Mouse (Mus musculus) kidney, postnatal 0 days (tissue): ENCODE data around the gene Zfp687. TPM values are rescaled to one million over a fixed set of nuclear protein-coding genes. Genes with fewer than 3 reads are reported as not detected.

Experiments used
- ATAC-seq: fragments of 200-750 bp; cut with Nextera tagmentation; replicated peaks from 2 replicates; pipeline ENCODE4 v1.8.0; 2017; ENCODE audit warnings: low read depth, moderate number of reproducible peaks, moderate TSS enrichment, moderate library complexity; ENCODE audit not compliant: low FRiP score
- DNase-seq: peaks from one replicate; pipeline ENCODE4 v3.0.0-alpha.2; 2016; ENCODE audit warnings: low spot score
- H3K27ac ChIP-seq: fragments of 300-500 bp; sonication (generic); 2 replicates; pipeline ENCODE4 v1.5.1; 2014; ENCODE audit warnings: mild to moderate bottlenecking
- H3K27me3 ChIP-seq: fragments of 300-500 bp; sonication (generic); 2 replicates; pipeline ENCODE4 v1.6.1; 2014; ENCODE audit warnings: low read length, mixed read lengths; ENCODE audit not compliant: insufficient read depth
- H3K36me3 ChIP-seq: fragments of 300-500 bp; sonication (generic); 2 replicates; pipeline ENCODE4 v1.6.1; 2014; ENCODE audit warnings: low read length, mixed read lengths; ENCODE audit not compliant: insufficient read depth
- H3K4me1 ChIP-seq: fragments of 300-500 bp; sonication (generic); replicated peaks from 2 replicates; pipeline ENCODE4 v1.6.1; 2014; ENCODE audit warnings: antibody characterized with exemption, low read length, mixed read lengths; ENCODE audit not compliant: insufficient read depth
- H3K4me2 ChIP-seq: fragments of 300-500 bp; sonication (generic); 2 replicates; pipeline ENCODE4 v1.6.1; 2014; ENCODE audit warnings: mild to moderate bottlenecking, low read length, moderate library complexity, mixed read lengths
- H3K4me3 ChIP-seq: fragments of 300-500 bp; sonication (generic); replicated peaks from 2 replicates; pipeline ENCODE4 v1.5.1; 2014; ENCODE audit warnings: low read depth, low read length
- H3K9ac ChIP-seq: fragments of 300-500 bp; sonication (generic); 2 replicates; pipeline ENCODE4 v1.6.1; 2014; ENCODE audit warnings: low read depth, low read length
- H3K9me3 ChIP-seq: fragments of 300-500 bp; sonication (generic); replicated peaks from 2 replicates; pipeline ENCODE4 v1.6.1; 2016; ENCODE audit warnings: low read length, inconsistent platforms, mixed read lengths
- CTCF ChIP-seq: IDR thresholded peaks from 2 replicates; pipeline ENCODE4 v1.5.1; 2016; ENCODE audit warnings: antibody characterized with exemption, low read depth, mild to moderate bottlenecking, moderate library complexity
- WGBS: fragments of 180-500 bp; shearing (Covaris S2); extraction: QIAGEN DNeasy Blood & Tissue Kit; methylation state at CpG from one replicate; pipeline ENCODE4 v1.1.7; 2014; 5-methylcytosine and 5-hydroxymethylcytosine counted together
- polyA plus RNA-seq: library from polyadenylated mRNA; unstranded; fragments of >200 nt; fragmentation: Nextera tagmentation; extraction: Ambion mirVana; gene quantifications from 2 replicates; pipeline ENCODE4 v1.2.1, GENCODE M21; 2015

Zfp687 gene
- polyA plus RNA-seq, 1 experiment from 2014 or later = 20.0 TPM

- H3K4me3 ChIP-seq = no peak overlapping the region
- no peak overlapping the region for H3K9ac ChIP-seq
- no peaks in the 10 kb centered on the region for H3K27me3 ChIP-seq
- DNase-seq = peak; percentile 79
- no peak overlapping the region for H3K4me2 ChIP-seq
- no peaks in the 10 kb centered on the region for H3K9me3 ChIP-seq
- TF ChIP-seq CTCF = peak; percentile 82
- no peaks in the 10 kb centered on the region for H3K36me3 ChIP-seq
- ATAC-seq = no peak
- H3K4me1 ChIP-seq = no peaks in the 10 kb centered on the region
- WGBS = 50% methylated on average over 1 of the region's 1 CpGs
- no peak overlapping the region for H3K27ac ChIP-seq
Observed at GRCm38 (mm10) chr3:95052959-95053358, 37.7 kb upstream of the Zfp687 start.

- no peaks in the 10 kb centered on the region for H3K9me3 ChIP-seq
- no peak overlapping the region for H3K4me2 ChIP-seq
- no peak overlapping the region for H3K4me3 ChIP-seq
- H3K27ac ChIP-seq = no peak overlapping the region
- DNase-seq (no peak), ATAC-seq (no peak)
- H3K27me3 ChIP-seq = no peaks in the 10 kb centered on the region
- 57% methylated on average over 3 of the region's 3 CpGs for WGBS
- no peaks in the 10 kb centered on the region for H3K36me3 ChIP-seq
- no peaks in the 10 kb centered on the region for H3K4me1 ChIP-seq
- no peak overlapping the region for H3K9ac ChIP-seq
- TF ChIP-seq CTCF = no peak
Observed at GRCm38 (mm10) chr3:95047914-95048313, 32.7 kb upstream of the Zfp687 start.

- H3K4me2 ChIP-seq = no peak overlapping the region
- no peaks in the 10 kb centered on the region for H3K27me3 ChIP-seq
- no peak for ATAC-seq
- H3K4me3 ChIP-seq = no peak overlapping the region
- no peak overlapping the region for H3K27ac ChIP-seq
- H3K9me3 ChIP-seq = no peaks in the 10 kb centered on the region
- no peak for TF ChIP-seq CTCF
- H3K36me3 ChIP-seq = no peaks in the 10 kb centered on the region
- WGBS = 87% methylated on average over 11 of the region's 11 CpGs
- H3K4me1 ChIP-seq = 0 out of 2 replicates have a peak, but pooled peaks cover under 1% of the 10 kb centered on the region
- no peak for DNase-seq
- H3K9ac ChIP-seq = no peak overlapping the region
Observed at GRCm38 (mm10) chr3:95046462-95047057, 31.3 kb upstream of the Zfp687 start.

GRCm38 (mm10) chr3:95043251-95043650 lies 28.0 kb upstream of the Zfp687 start:
- Histone ChIP-seq H3K4me1 (0 out of 2 replicates have a peak, but pooled peaks cover 5% of the 10 kb centered on the region), H3K36me3 (no peaks in the 10 kb centered on the region), H3K9ac (no peak overlapping the region), H3K4me3 (no peak overlapping the region), H3K9me3 (no peaks in the 10 kb centered on the region), H3K27me3 (no peaks in the 10 kb centered on the region), H3K4me2 (no peak overlapping the region), H3K27ac (no peak overlapping the region)
- WGBS = 66% methylated on average over 6 of the region's 6 CpGs
- no peak for ATAC-seq
- no peak for TF ChIP-seq CTCF
- no peak for DNase-seq

GRCm38 (mm10) chr3:95042838-95043229 lies 27.6 kb upstream of the Zfp687 start:
- peak overlapping the region; percentile 67 for H3K4me3 ChIP-seq
- WGBS = 16% methylated on average over 7 of the region's 7 CpGs
- H3K27me3 ChIP-seq = no peaks in the 10 kb centered on the region
- H3K4me1 ChIP-seq = 0 out of 2 replicates have a peak, but pooled peaks cover 5% of the 10 kb centered on the region
- no peaks in the 10 kb centered on the region for H3K9me3 ChIP-seq
- peak overlapping the region; percentile 73; the same call in 1 of the 2 replicates for H3K27ac ChIP-seq
- TF ChIP-seq CTCF = no peak
- ATAC-seq = peak; percentile 53
- H3K4me2 ChIP-seq = peak overlapping the region; percentile 57
- no peak for DNase-seq
- H3K36me3 ChIP-seq = 0 out of 2 replicates have a peak, but pooled peaks cover 2% of the 10 kb centered on the region
- H3K9ac ChIP-seq = peak overlapping the region; percentile 35; the same call in 1 of the 2 replicates

GRCm38 (mm10) chr3:95042166-95042837 lies 27.1 kb upstream of the Zfp687 start, which contains the start of gene Psmd4:
TSS of gene Psmd4 (minus strand) at chr3:95042614.
- 0 out of 2 replicates have a peak, but pooled peaks cover 5% of the 10 kb centered on the region for H3K4me1 ChIP-seq
- ATAC-seq (peak; percentile 98), DNase-seq (peak; percentile 98)
- H3K27ac ChIP-seq = peak within 1 kb of the TSS; percentile 73
- peak within 1 kb of the TSS; percentile 71 for H3K9ac ChIP-seq
- H3K4me3 ChIP-seq = peak within 1 kb of the TSS; percentile 67
- H3K9me3 ChIP-seq = no peaks in the 10 kb centered on the region
- under 1% methylated on average over 36 of the region's 36 CpGs for WGBS
- no peaks in the 10 kb centered on the region for H3K27me3 ChIP-seq
- TF ChIP-seq CTCF = no peak; the same call in 1 of the 2 replicates
- H3K36me3 ChIP-seq = 0 out of 2 replicates have a peak, but pooled peaks cover 2% of the 10 kb centered on the region
- H3K4me2 ChIP-seq = peak within 1 kb of the TSS; percentile 62
